Mouse (Mus musculus): ENCODE measurements around the gene Tnfaip8l2. TPM values are rescaled to one million over a fixed set of nuclear protein-coding genes. Genes with fewer than 3 reads are reported as not detected.

The Tnfaip8l2 gene
- total RNA-seq (2021): 1 to 10 TPM; 1.4 to 2.7 TPM

DNA sequence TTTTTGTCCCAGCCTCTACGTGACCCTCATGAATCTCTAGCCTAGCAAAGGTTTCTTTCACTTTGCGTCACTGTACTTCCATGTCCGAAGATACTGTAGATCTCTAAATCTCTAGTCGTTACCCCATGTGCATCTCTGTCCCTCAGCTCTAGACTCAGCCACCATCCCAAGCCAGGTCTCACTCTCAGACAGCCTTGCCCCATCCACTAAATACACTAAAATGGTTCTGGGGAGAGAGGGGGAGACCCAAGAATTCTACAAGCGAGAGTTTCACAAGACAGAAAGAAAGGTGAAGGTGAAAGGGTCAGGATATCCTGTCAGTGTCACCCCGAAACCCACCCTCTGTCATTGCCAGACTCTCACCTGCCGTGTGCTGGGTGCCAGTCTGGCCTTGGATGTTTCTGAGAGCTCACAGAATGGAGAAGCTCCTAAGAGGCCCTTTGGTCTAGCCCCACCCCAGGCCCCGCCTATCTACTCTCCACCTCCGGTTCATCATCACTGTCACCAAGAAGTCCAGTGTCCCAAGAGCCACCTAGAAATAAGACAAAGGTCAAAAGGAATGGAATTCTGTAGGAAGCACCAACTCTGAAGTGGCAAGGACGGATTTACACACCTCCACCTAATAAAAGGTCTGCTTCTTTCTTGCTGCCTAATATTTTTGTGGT, at the start of gene Tnfaip8l2:
TSS of gene Tnfaip8l2 (minus strand) at position 409 of the 665 bp plus-strand sequence.
- intact Hi-C loops (cut with DNase I): loop anchor here (1.0 to 2.0 kb wide), 3 partner anchors 32 to 121 kb away; partner anchors contain the start of gene Gabpb2
- DNase-seq: peak in 1 of 2 experiments; percentile 31

DNA sequence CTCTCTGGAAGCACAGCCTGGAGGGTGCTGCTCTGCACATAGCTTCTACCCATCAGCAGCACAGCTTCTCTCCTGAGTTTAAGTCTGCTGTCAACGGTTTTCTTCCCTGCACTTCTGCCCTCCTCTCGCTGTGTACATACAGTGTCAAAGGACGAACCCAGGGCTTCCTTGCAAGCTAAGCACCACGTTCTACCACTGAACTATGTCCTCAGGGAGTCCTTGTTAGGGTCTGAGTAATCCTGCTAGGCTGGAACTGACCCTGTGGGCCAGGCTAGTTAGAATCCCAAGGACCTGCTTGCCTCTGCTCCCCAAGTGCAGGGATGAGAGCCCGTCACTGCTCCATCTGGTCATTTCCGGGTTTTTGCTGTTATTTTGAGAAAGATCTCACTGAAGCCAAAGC, 44.7 kb upstream of the Tnfaip8l2 start:
- intact Hi-C loops (cut with DNase I): no loop called here
- DNase-seq: no peak

- no peak for DNase-seq
- intact Hi-C loops (cut with DNase I): no loop called here
Observed at GRCm38 (mm10) chr3:95186100-95186499, 43.9 kb upstream of the Tnfaip8l2 start.

GRCm38 (mm10) chr3:95184796-95185577, 42.8 kb upstream of the Tnfaip8l2 start:
- DNase-seq: no peak
- intact Hi-C loops (cut with DNase I): no loop called here

DNA sequence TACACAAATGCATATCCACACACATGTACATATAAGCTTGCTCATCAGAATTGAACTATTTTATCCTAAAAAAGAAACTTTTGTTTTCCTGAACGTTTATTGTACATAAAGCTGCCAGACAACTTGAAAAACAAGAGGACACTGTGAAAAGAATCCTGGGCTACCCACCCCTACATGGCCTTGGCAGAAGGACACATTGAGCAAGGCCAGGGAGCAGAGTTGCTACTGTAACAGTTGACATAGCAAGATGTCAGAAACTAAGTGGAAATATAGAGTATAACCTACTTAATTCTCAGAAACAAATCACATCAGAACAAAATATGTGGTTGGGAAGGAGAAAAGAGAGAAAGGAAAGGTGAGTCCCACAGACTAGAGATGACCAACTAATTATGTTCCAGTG, 39.7 kb upstream of the Tnfaip8l2 start:
- DNase-seq: no peak
- intact Hi-C loops (cut with DNase I): no loop called here

GRCm38 (mm10) chr3:95179890-95180289, 37.7 kb upstream of the Tnfaip8l2 start:
- intact Hi-C loops (cut with DNase I): no loop called here
- DNase-seq: no peak

DNA sequence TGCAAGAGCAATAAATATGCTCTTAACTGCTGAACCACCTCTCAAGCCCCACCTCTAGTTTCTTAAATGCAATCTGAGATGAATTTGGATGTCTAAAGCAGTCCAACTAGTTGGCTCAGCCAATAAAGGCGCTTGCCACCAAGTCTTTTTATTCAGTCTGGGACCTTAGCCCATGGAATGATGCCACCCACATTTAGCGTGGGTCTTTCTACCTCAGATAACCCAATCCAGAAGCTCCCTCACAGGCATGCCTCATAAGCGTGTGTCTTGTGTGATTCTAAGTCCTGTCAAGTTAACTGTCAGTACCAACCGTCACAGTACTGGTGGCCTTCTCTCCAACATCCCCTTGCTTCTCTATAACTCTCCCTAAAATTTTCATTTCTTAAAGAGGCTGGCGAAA, 36.8 kb upstream of the Tnfaip8l2 start:
- intact Hi-C loops (cut with DNase I): no loop called here
- DNase-seq: no peak

DNA sequence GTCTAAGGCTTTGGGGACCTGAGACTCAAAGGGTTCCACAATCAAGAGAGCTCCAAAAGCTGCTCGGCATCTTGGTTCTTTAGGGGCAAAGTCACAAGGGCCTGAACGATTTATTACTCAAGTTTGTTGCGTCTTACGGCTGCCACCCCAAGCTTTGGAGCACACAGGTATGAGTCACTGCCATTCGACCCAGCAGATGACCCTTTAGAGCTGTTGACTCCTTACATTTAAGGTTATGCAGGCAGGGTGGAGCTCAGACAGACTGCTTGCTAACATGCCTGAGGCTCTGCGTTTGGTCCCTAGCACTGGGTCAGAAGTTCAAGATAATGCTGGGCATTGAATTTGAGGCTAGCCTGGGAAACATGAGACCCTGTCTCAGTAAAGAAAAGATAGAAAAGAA, 35.4 kb upstream of the Tnfaip8l2 start:
- intact Hi-C loops (cut with DNase I): no loop called here
- no peak for DNase-seq

DNA sequence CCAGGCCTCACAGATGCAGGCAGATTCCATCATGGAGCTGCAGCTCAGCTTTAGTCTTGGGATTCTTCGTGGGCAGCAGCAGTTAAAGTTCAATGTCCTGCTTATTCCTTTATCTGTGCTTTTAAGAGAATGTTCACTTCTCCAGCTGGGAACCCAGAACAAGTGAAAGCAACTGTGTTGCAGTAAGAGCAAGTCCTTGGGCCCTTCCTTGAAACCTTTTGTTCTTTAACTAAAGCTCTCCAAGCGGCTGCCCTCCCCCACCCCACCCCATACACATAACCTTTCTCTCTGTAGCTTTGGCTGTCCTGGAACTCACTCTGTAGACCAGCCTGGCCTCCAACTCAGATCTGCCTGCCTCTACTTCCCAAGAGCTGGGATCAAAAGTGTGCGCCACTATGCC, 34.3 kb upstream of the Tnfaip8l2 start:
- intact Hi-C loops (cut with DNase I): no loop called here

DNA sequence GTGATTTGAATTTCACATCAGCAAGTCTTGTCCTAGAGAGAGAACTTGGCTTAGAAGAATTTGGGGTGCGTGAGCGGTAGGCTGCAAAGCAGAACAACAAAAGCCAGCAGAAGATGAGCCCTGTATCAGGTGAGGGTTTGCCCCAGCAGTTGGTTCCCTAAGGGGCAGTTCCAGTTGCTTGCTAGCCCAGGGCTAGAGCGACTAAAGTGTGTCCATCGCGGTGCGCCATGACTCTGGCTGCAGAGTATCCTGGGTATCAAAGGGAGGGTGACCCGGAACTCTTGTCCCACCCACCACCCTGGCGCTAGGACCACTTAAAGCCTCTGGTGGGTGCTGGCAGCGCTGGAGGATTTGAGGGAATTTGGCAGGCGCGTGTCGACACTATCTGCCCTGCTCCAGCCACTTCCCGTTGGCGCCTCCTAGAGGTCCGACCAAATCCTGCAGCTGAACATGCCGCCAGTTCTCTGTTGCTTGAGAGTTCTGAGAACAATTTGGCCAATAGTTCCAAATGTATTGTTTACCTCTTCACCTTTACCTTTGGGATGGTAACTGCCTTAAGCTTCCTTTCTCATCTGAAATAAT, 31.9 kb upstream of the Tnfaip8l2 start:
- intact Hi-C loops (cut with DNase I): loop anchor here (1.0 kb wide), 1 partner anchor 32 kb away; the partner anchor contains the start of gene Tnfaip8l2
- DNase-seq: peak; percentile 89 to 94

More for the DNA sequence above, 34.3 kb upstream of the Tnfaip8l2 start:
- DNase-seq: no peak

GRCm38 (mm10) chr3:95173256-95173949, 31.2 kb upstream of the Tnfaip8l2 start:
- DNase-seq: peak; percentile 33 to 34
- intact Hi-C loops (cut with DNase I): no loop called here

DNA sequence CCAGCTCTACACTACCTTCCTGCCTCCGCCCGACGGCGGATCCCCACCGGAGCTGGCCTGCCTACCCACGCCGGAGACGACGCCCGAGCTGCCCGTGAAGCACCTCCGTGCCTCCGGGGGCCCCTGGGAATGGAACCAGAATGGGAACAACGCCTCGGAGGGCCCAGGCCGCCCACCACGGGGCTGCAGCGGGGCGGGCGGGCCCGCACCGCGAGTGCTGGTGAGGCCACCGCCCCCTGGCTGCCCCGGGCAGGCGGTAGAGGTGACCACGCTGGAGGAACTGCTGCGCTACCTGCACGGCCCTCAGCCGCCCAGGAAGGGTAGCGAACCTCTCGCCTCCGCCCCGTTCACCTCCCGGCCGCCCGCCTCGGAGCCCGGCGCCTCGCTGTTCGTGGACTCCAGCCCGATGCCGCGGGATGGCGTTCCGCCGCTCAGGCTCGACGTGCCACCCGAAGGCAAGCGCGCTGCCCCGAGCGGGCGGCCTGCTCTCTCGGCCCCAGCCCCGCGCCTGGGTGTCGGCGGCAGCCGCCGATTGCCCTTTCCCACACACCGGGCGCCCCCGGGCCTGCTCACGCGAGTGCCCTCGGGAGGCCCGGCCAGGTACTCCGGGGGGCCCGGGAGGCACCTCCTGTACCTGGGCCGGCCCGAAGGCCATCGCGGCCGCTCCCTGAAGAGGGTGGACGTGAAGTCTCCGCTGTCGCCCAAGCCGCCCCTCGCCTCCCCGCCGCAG, 30.5 kb upstream of the Tnfaip8l2 start:
- no peak for DNase-seq
- intact Hi-C loops (cut with DNase I): no loop called here

DNA sequence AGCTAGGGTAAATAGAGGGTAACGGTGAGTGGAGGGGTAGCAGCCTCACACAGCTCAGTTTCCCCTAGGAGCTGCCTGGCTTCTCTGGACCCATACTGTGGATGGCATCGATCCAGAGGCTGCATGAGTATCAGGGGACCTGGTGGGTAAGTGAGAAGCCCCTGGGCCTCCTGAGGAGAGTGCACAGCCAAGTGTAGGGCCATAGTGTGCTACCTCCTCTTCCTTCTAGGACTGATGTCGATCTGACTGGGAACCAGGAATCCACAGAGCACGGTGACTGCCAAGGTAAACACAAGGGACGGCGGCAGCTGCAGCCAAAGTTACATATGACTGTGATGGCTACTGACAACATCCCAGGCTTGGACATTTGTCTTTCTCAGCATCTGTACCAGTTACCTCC, 28.9 kb upstream of the Tnfaip8l2 start:
- DNase-seq: no peak
- intact Hi-C loops (cut with DNase I): no loop called here

GRCm38 (mm10) chr3:95169996-95170395, 27.8 kb upstream of the Tnfaip8l2 start:
- intact Hi-C loops (cut with DNase I): no loop called here
- DNase-seq: no peak

GRCm38 (mm10) chr3:95164840-95165239, 22.7 kb upstream of the Tnfaip8l2 start:
- DNase-seq: no peak
- intact Hi-C loops (cut with DNase I): no loop called here

DNA sequence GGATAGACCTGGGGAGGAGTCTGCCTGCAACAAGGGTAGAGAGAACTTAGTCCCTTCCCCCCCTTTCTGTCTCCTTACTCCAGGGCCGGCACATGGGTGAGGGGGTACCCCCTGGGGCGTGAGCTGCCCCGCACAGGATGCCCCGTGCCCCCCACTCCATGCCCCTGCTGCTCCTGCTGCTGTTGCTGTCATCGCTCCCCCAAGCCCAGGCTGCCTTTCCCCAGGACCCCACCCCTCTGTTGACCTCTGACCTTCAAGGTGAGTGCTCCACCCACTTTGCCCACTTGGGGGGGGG, 22.0 kb upstream of the Tnfaip8l2 start:
- DNase-seq: no peak
- intact Hi-C loops (cut with DNase I): no loop called here

DNA sequence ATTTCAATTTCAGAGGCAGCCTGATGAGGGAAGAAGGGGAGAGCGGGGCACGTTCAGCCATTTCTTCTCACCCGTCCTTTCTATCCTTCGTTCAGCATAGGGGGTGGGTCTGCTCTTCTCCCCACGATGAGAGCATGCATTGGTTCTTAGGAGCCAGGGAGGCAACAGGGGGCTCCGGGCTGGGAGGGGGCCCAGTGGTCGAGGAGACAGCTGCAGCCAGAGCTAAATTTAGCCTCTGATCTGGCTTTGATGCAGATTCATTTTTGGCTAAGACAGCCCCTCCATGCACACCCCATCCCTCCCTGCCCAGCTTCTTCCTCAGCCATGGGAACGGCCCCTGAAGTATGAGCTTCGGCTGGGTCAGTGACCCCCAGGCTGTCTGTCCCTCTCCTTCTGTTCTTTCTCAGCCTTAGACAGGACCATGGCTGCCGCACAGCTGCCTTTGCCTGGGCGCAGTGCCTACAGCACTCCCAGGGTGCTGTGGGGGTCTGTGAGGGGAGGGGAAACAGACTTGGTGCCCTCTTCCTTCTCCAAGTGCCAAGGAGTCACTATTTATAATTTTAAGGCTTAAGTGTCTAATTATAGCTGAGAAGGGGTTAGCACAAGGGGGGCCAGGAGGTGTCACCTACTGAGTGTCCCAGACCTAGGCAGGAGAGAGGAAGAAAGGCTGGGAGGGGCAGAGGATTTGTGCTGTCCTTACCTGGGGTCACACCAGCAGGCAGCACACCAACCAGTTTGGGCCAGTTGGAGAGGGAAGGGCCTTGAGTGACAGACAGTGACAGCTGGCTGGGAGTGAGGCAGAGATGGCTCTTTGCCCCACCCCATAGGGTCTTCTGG, 21.5 kb upstream of the Tnfaip8l2 start:
- DNase-seq: no peak
- intact Hi-C loops (cut with DNase I): no loop called here

DNA sequence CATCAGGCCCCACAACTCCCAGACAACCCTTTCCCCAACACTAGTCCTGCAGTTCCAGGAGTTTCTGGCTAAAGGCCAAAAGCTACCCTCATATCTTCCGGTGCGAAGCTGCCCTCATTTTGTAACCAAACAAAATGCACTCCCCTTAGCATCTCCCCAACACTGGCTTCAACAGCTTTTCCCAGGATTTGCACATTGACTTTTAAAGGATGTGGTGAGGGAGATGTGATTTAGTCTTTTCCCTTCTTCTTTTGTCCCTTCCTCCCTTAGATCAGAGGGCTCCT, 20.1 kb upstream of the Tnfaip8l2 start:
- no peak for DNase-seq
- intact Hi-C loops (cut with DNase I): no loop called here

DNA sequence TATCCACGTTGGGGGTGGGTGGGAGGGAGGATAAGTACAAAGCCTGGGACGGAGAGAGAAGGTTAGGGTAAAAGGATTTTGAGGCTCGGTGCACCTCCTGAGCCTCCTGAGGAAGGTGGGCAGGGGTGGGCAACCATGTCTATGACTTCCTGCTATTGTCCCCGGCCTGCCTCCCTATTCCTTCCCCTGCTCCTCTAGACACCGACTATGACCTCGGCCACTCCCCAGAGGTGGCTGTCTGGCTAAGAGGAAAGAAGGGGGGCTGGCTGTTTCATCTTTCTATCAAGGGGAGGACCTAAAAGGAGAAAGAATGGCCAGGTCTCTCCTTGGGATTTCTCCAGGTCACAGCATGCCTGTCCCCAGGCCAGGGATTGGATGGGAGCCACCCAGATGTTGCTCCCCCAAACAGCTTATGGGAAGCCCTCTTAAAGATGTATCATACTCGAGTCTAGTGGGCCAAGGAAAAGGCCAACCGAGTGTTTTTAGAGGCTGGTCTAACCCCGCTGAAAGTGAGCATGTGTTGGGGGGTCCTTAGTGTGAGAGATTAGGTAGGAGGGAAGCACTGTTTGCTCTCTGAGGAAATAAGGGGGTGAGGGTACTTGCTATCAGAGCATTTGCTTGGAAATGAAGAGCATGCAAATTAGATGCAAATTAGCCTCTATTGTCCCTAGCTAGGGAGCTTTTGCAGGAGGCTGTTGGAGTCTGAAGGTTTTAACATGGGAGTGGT, 19.6 kb upstream of the Tnfaip8l2 start:
- DNase-seq: no peak

More for the DNA sequence above, 19.6 kb upstream of the Tnfaip8l2 start:
- intact Hi-C loops (cut with DNase I): no loop called here
